Mouse (Mus musculus) ES-Bruce4 (cell line): ENCODE data around the gene Sox21. TPM values are rescaled to one million over a fixed set of nuclear protein-coding genes. Genes with fewer than 3 reads are reported as not detected.
A peak's percentile ranks its signal among the peaks of the same experiment; 100 is the strongest.

Source experiments
- H3K27ac ChIP-seq: 2 replicates; pipeline ENCODE4 v1.5.1; 2012; ENCODE audit warnings: low read length, inconsistent platforms; ENCODE audit not compliant: insufficient read depth
- H3K27me3 ChIP-seq: 2 replicates; pipeline ENCODE4 v1.6.1; 2012; ENCODE audit warnings: mild to moderate bottlenecking, low read length, inconsistent platforms; ENCODE audit not compliant: control insufficient read depth, poor library complexity, insufficient read depth, severe bottlenecking
- H3K36me3 ChIP-seq: 2 replicates; pipeline ENCODE4 v1.6.1; 2012; ENCODE audit warnings: inconsistent platforms, mild to moderate bottlenecking, low read length, moderate library complexity; ENCODE audit not compliant: control insufficient read depth, poor library complexity, insufficient read depth, severe bottlenecking
- H3K4me1 ChIP-seq: one replicate; pipeline ENCODE4 v1.8.1; 2011; ENCODE audit warnings: low read length; ENCODE audit not compliant: control insufficient read depth, insufficient read depth
- H3K4me3 ChIP-seq: 2 replicates; pipeline ENCODE4 v1.5.1; 2011; ENCODE audit warnings: low read depth, mild to moderate bottlenecking, low read length
- H3K9ac ChIP-seq: 2 replicates; pipeline ENCODE4 v1.6.1; 2012; ENCODE audit warnings: low read depth, mild to moderate bottlenecking, inconsistent platforms; ENCODE audit not compliant: poor library complexity, severe bottlenecking
- H3K9me3 ChIP-seq: replicated peaks from 2 replicates; pipeline ENCODE4 v1.6.1; 2012; ENCODE audit warnings: mild to moderate bottlenecking, low read length, inconsistent platforms; ENCODE audit not compliant: control insufficient read depth, poor library complexity, insufficient read depth, severe bottlenecking
- CTCF ChIP-seq: IDR thresholded peaks from one replicate; pipeline ENCODE4 v1.8.1; 2011; ENCODE audit warnings: low read depth, low read length
- EP300 ChIP-seq: IDR thresholded peaks from 2 replicates; pipeline ENCODE4 v1.6.1; 2011; ENCODE audit warnings: low read depth, low read length; ENCODE audit not compliant: insufficient read depth
- POLR2A ChIP-seq: IDR thresholded peaks from one replicate; pipeline ENCODE4 v1.8.1; 2011; ENCODE audit warnings: low read length; ENCODE audit not compliant: insufficient read depth
- polyA plus RNA-seq: library from polyadenylated mRNA; stranded (reverse); fragments of >200 nt; gene quantifications from 2 replicates; pipeline ENCODE4 v1.2.4, GENCODE M21; 2011; ENCODE audit warnings: low read depth; ENCODE audit not compliant: missing spikeins, insufficient read depth, insufficient read length

Gene Sox21
- polyA plus RNA-seq: 0.73 and 1.2 TPM in 2 replicates

DNA sequence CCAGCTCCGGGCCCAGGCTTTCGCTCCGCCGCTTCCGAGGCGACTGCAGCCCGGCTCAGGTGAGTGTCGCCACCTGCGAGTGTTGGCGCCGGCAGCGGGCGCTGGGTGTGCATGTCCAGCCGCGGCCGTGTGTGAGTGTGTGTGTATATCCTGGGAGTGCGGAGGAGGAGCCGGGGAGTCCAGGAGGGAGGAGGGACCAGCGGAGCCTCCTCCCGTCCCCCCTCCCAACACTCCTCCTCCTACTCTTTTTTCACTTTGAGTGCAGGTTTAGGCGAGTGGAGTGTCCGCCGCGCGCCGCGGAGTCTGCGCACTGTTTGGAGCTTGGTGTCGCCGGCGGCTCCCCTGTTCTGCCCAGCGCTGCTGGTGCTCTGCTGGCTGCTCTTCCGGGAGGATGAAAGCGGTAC is at the start of gene Sox21:
TSS of gene Sox21 (minus strand) at position 145 of the 404 bp plus-strand sequence.
- Histone ChIP-seq H3K36me3 (no peaks in the 10 kb centered on the region), H3K27ac (no peak within 1 kb of the TSS)

DNA sequence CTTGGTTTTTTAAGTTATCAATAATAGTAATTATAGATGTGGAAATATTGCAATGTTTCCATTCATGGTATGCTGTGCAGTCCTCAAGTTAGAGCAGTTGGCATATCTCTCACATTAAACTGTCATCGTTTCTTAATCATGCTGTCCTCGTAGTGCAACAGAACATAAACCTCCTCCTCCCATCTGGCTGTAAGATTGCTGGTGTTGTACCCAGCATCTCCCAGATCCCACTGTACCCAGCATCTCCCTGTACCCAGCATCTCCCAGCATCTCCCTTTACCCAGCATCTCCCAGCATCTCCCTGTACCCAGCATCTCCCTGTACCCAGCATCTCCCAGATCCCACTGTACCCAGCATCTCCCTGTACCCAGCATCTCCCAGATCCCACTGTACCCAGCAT is 49.3 kb upstream of the Sox21 start:
- H3K9me3 ChIP-seq: no peaks in the 10 kb centered on the region
- no peak for TF ChIP-seq CTCF
- TF ChIP-seq EP300: no peak
- no peak for TF ChIP-seq POLR2A
- no peak overlapping the region for H3K4me3 ChIP-seq
- H3K27me3 ChIP-seq: no peaks in the 10 kb centered on the region
- no peaks in the 10 kb centered on the region for H3K36me3 ChIP-seq
- no peak overlapping the region for H3K27ac ChIP-seq
- H3K9ac ChIP-seq: no peak overlapping the region
- no peaks in the 10 kb centered on the region for H3K4me1 ChIP-seq

More for the DNA sequence above, at the start of gene Sox21:
- Histone ChIP-seq H3K9ac (peak within 1 kb of the TSS; percentile 63), H3K27me3 (peaks cover 23% of the 10 kb centered on the region), H3K4me3 (peak within 1 kb of the TSS; percentile 72), H3K4me1 (no peaks in the 10 kb centered on the region), H3K9me3 (no peaks in the 10 kb centered on the region)
- TF ChIP-seq POLR2A (no peak), EP300 (no peak), CTCF (no peak)

DNA sequence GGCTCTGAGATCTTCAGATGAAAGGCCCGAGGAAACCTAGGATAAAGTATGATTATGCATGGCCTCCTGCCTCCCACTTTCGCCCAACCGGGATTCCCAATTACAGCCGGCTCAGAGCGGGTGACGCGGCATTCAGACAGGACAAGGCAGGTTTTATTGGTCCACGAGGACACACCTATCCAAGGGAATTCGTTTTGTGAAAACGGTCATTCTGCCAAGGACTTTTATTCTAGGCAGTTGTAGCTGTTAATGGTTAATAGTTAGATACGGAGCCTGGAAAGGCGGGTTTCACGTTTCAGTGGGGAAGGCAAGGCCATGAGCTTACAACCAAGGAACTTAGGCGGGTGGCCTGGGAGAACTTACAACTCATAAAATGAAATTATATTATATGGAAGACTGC is 46.1 kb upstream of the Sox21 start:
- Histone ChIP-seq H3K4me3 (no peak overlapping the region), H3K36me3 (no peaks in the 10 kb centered on the region), H3K27me3 (no peaks in the 10 kb centered on the region), H3K9me3 (no peaks in the 10 kb centered on the region), H3K4me1 (no peaks in the 10 kb centered on the region), H3K9ac (no peak overlapping the region), H3K27ac (no peak overlapping the region)
- TF ChIP-seq POLR2A (no peak), CTCF (no peak), EP300 (no peak)

DNA sequence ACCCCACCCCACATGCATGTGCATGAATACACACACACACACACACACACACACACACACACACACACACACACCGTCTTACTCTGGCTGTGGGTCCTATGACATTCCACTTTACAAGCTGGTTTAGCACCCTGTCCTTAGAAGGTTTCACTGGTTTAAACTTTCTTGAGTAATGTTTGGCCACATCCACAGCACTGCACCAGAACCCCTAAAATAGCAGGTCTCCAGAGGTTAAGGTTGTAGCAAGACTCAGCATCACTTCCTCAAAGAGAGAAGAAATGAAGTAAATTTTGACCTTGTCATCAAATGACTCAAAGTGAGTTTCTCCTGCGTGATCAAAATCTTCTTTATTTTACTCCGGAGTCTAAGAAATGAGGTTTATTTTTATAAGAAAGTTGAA is 45.4 kb upstream of the Sox21 start:
- H3K27me3 ChIP-seq: no peaks in the 10 kb centered on the region
- H3K4me1 ChIP-seq: no peaks in the 10 kb centered on the region
- H3K36me3 ChIP-seq: no peaks in the 10 kb centered on the region
- H3K27ac ChIP-seq: no peak overlapping the region
- H3K9ac ChIP-seq: no peak overlapping the region
- no peaks in the 10 kb centered on the region for H3K9me3 ChIP-seq
- no peak overlapping the region for H3K4me3 ChIP-seq
- no peak for TF ChIP-seq POLR2A

DNA sequence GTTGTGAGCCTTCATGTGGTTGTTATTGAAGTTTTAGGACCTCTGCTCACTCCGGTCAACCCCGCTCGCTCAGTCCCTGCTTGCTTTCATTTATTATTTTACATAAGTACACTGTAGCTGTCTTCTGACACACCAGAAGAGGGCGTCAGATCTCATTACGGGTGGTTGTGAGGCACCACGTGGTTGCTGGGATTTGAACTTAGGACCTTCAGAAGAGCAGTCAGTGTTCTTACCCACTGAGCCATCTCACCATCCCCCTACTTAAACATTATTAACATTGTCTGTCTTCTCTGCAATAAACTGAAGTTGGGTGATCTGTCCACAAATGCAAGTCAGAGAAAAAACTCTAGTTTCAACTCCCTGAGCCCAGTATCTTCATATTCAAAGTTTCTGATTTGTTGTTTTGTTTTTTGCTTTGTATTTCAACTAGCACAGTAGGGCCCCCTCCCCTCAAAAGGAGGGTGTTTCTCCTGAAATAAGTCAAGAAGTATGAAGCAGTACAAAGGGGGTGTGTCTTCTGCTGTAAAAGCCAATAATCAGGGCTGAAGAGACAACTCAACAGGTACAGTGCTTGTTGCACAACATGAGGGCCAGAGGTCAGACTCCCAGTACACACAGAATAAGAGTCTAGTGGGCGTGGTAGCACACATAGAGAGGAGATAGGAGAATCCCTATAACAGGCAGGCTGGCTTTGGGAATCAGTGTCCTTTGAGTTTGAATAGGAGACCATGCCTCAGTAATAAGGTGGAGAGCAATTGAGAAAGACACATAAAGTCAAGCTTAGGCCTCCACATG is 41.1 kb upstream of the Sox21 start:
- H3K4me1 ChIP-seq: no peaks in the 10 kb centered on the region
- no peak overlapping the region for H3K4me3 ChIP-seq

More for the DNA sequence above, 41.1 kb upstream of the Sox21 start:
- H3K27ac ChIP-seq: no peak overlapping the region
- TF ChIP-seq EP300: no peak
- no peak for TF ChIP-seq CTCF
- TF ChIP-seq POLR2A: no peak
- no peaks in the 10 kb centered on the region for H3K36me3 ChIP-seq
- no peaks in the 10 kb centered on the region for H3K9me3 ChIP-seq
- no peaks in the 10 kb centered on the region; the same call in 1 of the 2 replicates for H3K27me3 ChIP-seq
- no peak overlapping the region for H3K9ac ChIP-seq
